Mouse (Mus musculus) liver, postnatal 0 days (tissue): ENCODE data around the gene Cxcl17. TPM values are rescaled to one million over a fixed set of nuclear protein-coding genes. Genes with fewer than 3 reads are reported as not detected.

Experiments used
- ATAC-seq: fragments of 200-750 bp; cut with Nextera tagmentation; 2 replicates; pipeline ENCODE4 v1.8.0; 2017; ENCODE audit warnings: mild to moderate bottlenecking, moderate library complexity
- DNase-seq: peaks from one replicate; pipeline ENCODE4 v3.0.0-alpha.2; 2016
- H3K27ac ChIP-seq: fragments of 300-500 bp; sonication (generic); 2 replicates; pipeline ENCODE4 v1.5.1; 2014; ENCODE audit warnings: antibody characterized with exemption, moderate library complexity, mild to moderate bottlenecking, low read depth
- H3K27me3 ChIP-seq: fragments of 300-500 bp; sonication (generic); 2 replicates; pipeline ENCODE4 v1.6.1; 2014; ENCODE audit warnings: low read length, control low read depth, mixed read lengths; ENCODE audit not compliant: insufficient read depth
- H3K36me3 ChIP-seq: fragments of 300-500 bp; sonication (generic); replicated peaks from 2 replicates; pipeline ENCODE4 v1.6.1; 2014; ENCODE audit warnings: mild to moderate bottlenecking, control low read depth, low read length, moderate library complexity, mixed read lengths; ENCODE audit not compliant: insufficient read depth
- H3K4me1 ChIP-seq: fragments of 300-500 bp; sonication (generic); 2 replicates; pipeline ENCODE4 v1.6.1; 2014; ENCODE audit warnings: antibody characterized with exemption, mild to moderate bottlenecking, control low read depth; ENCODE audit not compliant: insufficient read depth
- H3K4me2 ChIP-seq: fragments of 300-500 bp; sonication (generic); 2 replicates; pipeline ENCODE4 v1.6.1; 2014; ENCODE audit warnings: low read depth, mild to moderate bottlenecking, low read length, moderate library complexity, mixed read lengths
- H3K4me3 ChIP-seq: fragments of 300-500 bp; sonication (generic); 2 replicates; pipeline ENCODE4 v1.5.1; 2014; ENCODE audit warnings: low read depth, low read length
- H3K9ac ChIP-seq: fragments of 300-500 bp; sonication (generic); replicated peaks from 2 replicates; pipeline ENCODE4 v1.6.1; 2014; ENCODE audit warnings: mild to moderate bottlenecking, moderate library complexity
- H3K9me3 ChIP-seq: fragments of 300-500 bp; sonication (generic); 2 replicates; pipeline ENCODE4 v1.6.1; 2016; ENCODE audit warnings: mild to moderate bottlenecking, control low read depth, low read length, mixed read lengths
- CTCF ChIP-seq: sonication (generic); IDR thresholded peaks from 2 replicates; pipeline ENCODE4 v1.5.1; 2016; ENCODE audit warnings: antibody characterized with exemption, low read depth
- EP300 ChIP-seq: IDR thresholded peaks from 2 replicates; pipeline ENCODE4 v1.6.1; 2016; ENCODE audit warnings: antibody characterized with exemption, low read depth, mild to moderate bottlenecking
- WGBS: fragments of 180-500 bp; shearing (Covaris S2); extraction: QIAGEN DNeasy Blood & Tissue Kit; methylation state at CpG from one replicate; pipeline ENCODE4 v1.1.7; 2014; ENCODE audit not compliant: insufficient replicate concordance; 5-methylcytosine and 5-hydroxymethylcytosine counted together
- polyA plus RNA-seq: library from polyadenylated mRNA; unstranded; fragments of >200 nt; fragmentation: Nextera tagmentation; extraction: Ambion mirVana; gene quantifications from 2 replicates; pipeline ENCODE4 v1.2.1, GENCODE M21; 2015

Gene Cxcl17
- polyA plus RNA-seq, 1 experiment from 2014 or later, result not detected

- DNase-seq (no peak), ATAC-seq (no peak)
- Histone ChIP-seq H3K27ac (no peak overlapping the region), H3K36me3 (peaks cover 48% of the 10 kb centered on the region), H3K9ac (no peak overlapping the region), H3K27me3 (no peaks in the 10 kb centered on the region), H3K4me3 (no peak overlapping the region), H3K4me1 (peaks cover 40% of the 10 kb centered on the region), H3K9me3 (no peaks in the 10 kb centered on the region), H3K4me2 (no peak overlapping the region)
- TF ChIP-seq EP300 (no peak), CTCF (no peak)
These were observed 30.1 kb downstream of the Cxcl17 start for GRCm38 (mm10) chr7:25382541-25382940.

GRCm38 (mm10) chr7:25381284-25381680 is 31.4 kb downstream of the Cxcl17 start:
- H3K9ac ChIP-seq, result no peak overlapping the region
- DNase-seq (no peak), ATAC-seq (no peak)
- peaks cover 45% of the 10 kb centered on the region for H3K36me3 ChIP-seq
- 73% methylated on average over 3 of the region's 3 CpGs for WGBS
- TF ChIP-seq EP300 (no peak), CTCF (no peak)
- no peaks in the 10 kb centered on the region for H3K27me3 ChIP-seq
- H3K4me1 ChIP-seq, result peaks cover 33% of the 10 kb centered on the region
- no peak overlapping the region for H3K4me2 ChIP-seq
- no peak overlapping the region for H3K4me3 ChIP-seq
- H3K9me3 ChIP-seq, result no peaks in the 10 kb centered on the region
- H3K27ac ChIP-seq, result no peak overlapping the region

- DNase-seq, result no peak
- 56% methylated on average over 18 of the region's 18 CpGs for WGBS
- Histone ChIP-seq H3K27ac (no peak overlapping the region), H3K4me1 (peaks cover 26% of the 10 kb centered on the region), H3K9me3 (no peaks in the 10 kb centered on the region), H3K4me2 (peak overlapping the region; percentile 71), H3K4me3 (no peak overlapping the region), H3K9ac (no peak overlapping the region), H3K27me3 (no peaks in the 10 kb centered on the region), H3K36me3 (peaks cover 45% of the 10 kb centered on the region)
- TF ChIP-seq EP300 (no peak), CTCF (0 out of 2 replicates have a peak, but pooled peaks have one; percentile 6)
- ATAC-seq, result peak; percentile 30
These were observed 32.0 kb downstream of the Cxcl17 start for GRCm38 (mm10) chr7:25380392-25381283.

GRCm38 (mm10) chr7:25379551-25380351 is 32.9 kb downstream of the Cxcl17 start:
- Histone ChIP-seq H3K9ac (peak overlapping the region; percentile 54), H3K4me1 (peaks cover 17% of the 10 kb centered on the region), H3K27ac (peak overlapping the region; percentile 56), H3K4me3 (peak overlapping the region; percentile 31), H3K9me3 (no peaks in the 10 kb centered on the region), H3K4me2 (peak overlapping the region; percentile 71), H3K36me3 (peaks cover 38% of the 10 kb centered on the region), H3K27me3 (no peaks in the 10 kb centered on the region)
- DNase-seq (peak; percentile 64), ATAC-seq (peak; percentile 67)
- peak; percentile 65 for TF ChIP-seq CTCF
- TF ChIP-seq EP300, result no peak
- WGBS, result 3% methylated on average over 41 of the region's 42 CpGs

GRCm38 (mm10) chr7:25378181-25379100 is 34.2 kb downstream of the Cxcl17 start:
- WGBS, result 75% methylated on average over 13 of the region's 13 CpGs
- no peak for DNase-seq
- no peak for TF ChIP-seq EP300
- TF ChIP-seq CTCF, result no peak
- Histone ChIP-seq H3K27me3 (no peaks in the 10 kb centered on the region), H3K36me3 (peaks cover 25% of the 10 kb centered on the region), H3K9me3 (no peaks in the 10 kb centered on the region), H3K9ac (no peak overlapping the region), H3K4me1 (peaks cover 15% of the 10 kb centered on the region), H3K27ac (no peak overlapping the region), H3K4me3 (no peak overlapping the region), H3K4me2 (no peak overlapping the region)
- no peak for ATAC-seq
